In genomic region chr9:37932519-37932918, GRCm38 (mm10) we compare ENCODE assay signal across 10 mouse cellular contexts. TPM values are rescaled to one million over a fixed set of nuclear protein-coding genes. Genes with fewer than 3 reads are reported as not detected.
A peak's percentile ranks its signal among the peaks of the same experiment; 100 is the strongest.
DNase-seq lines count a peak whose midpoint lies in the region; ATAC-seq lines count a peak whose summit lies in the region.
"Had no signal": no experiment of that assay in that cellular context is flagged by ENCODE, and none has a peak within 500 bp of the region (broad histone marks: within the 10 kb centered on the region; RNA-seq: fewer than 3 reads in every experiment).

No protein-coding gene starts in this region.

- no peaks in the 10 kb centered on the region for H3K27me3 ChIP-seq in kidney, embryonic 14.5 days (ENCODE audit: control insufficient read depth, insufficient read depth, low read length)
- H3K27me3 ChIP-seq in limb, embryonic 10.5 days (ENCODE audit: low read depth, poor library complexity, severe bottlenecking), result no peaks in the 10 kb centered on the region
- H3K27me3 ChIP-seq in neural tube, embryonic 14.5 days (ENCODE audit: control insufficient read depth, insufficient read depth, low read length), result no peaks in the 10 kb centered on the region
- H3K27me3 ChIP-seq: heart, embryonic 13.5 days; stomach, embryonic 15.5 days had no signal

- H3K36me3 ChIP-seq in kidney, embryonic 14.5 days (ENCODE audit: control insufficient read depth, insufficient read depth, low read length), result no peaks in the 10 kb centered on the region
- no peaks in the 10 kb centered on the region for H3K36me3 ChIP-seq in limb, embryonic 10.5 days
- no peaks in the 10 kb centered on the region for H3K36me3 ChIP-seq in neural tube, embryonic 14.5 days (ENCODE audit: control insufficient read depth, insufficient read depth, low read length)
- H3K36me3 ChIP-seq: heart, embryonic 13.5 days; stomach, embryonic 15.5 days had no signal

- no peak overlapping the region for H3K4me2 ChIP-seq in kidney, embryonic 14.5 days (replicated peaks; ENCODE audit: low read depth, low read length)
- H3K4me2 ChIP-seq in neural tube, embryonic 14.5 days (ENCODE audit: low read depth, low read length), result no peak overlapping the region
- H3K4me2 ChIP-seq: heart, embryonic 13.5 days; stomach, embryonic 15.5 days had no signal

- H3K9me3 ChIP-seq in kidney, embryonic 14.5 days (ENCODE audit: control insufficient read depth, low read length), result no peaks in the 10 kb centered on the region
- H3K9me3 ChIP-seq in limb, embryonic 10.5 days (replicated peaks), result no peaks in the 10 kb centered on the region
- H3K9me3 ChIP-seq in neural tube, embryonic 14.5 days (ENCODE audit: control insufficient read depth, low read length), result no peaks in the 10 kb centered on the region
- H3K9me3 ChIP-seq: heart, embryonic 13.5 days; stomach, embryonic 15.5 days had no signal

- H3K27ac ChIP-seq in kidney, embryonic 14.5 days (ENCODE audit: low read depth, low read length), result no peak overlapping the region
- H3K27ac ChIP-seq in limb, embryonic 10.5 days, result no peak overlapping the region
- H3K27ac ChIP-seq in neural tube, embryonic 14.5 days (ENCODE audit: low read depth, low read length), result no peak overlapping the region
- H3K27ac ChIP-seq: heart, embryonic 13.5 days; stomach, embryonic 15.5 days had no signal

- H3K9ac ChIP-seq in kidney, embryonic 14.5 days (ENCODE audit: low read depth, low read length), result no peak overlapping the region
- H3K9ac ChIP-seq in neural tube, embryonic 14.5 days (replicated peaks; ENCODE audit: low read depth, low read length), result no peak overlapping the region
- H3K9ac ChIP-seq: heart, embryonic 13.5 days; stomach, embryonic 15.5 days had no signal

- peak; percentile 98 for ATAC-seq in common myeloid progenitor, adult 5-6 weeks (replicated peaks; ENCODE audit: low read depth, poor library complexity, severe bottlenecking)
- 0 out of 2 replicates have a peak, but pooled peaks have one; percentile 57 for ATAC-seq in kidney, embryonic 14.5 days (ENCODE audit: low FRiP score, low TSS enrichment)
- ATAC-seq in neural tube, embryonic 14.5 days (ENCODE audit: low read depth), result peak; percentile 87
- no peak for ATAC-seq in inflammation-experienced regulatory T-cells, adult 6 months

- DNase-seq in B cell, adult 2 months, result peak; percentile 8
- peak; percentile 43 for DNase-seq in WW6 (ENCODE audit: low read depth, low spot score)
- peak; percentile 28 for DNase-seq in gastrocnemius, postnatal 10 days
- DNase-seq in limb, embryonic 10.5 days (ENCODE audit: low spot score), result peak; percentile 50

- H3K4me1 ChIP-seq in kidney, embryonic 14.5 days (ENCODE audit: control insufficient read depth, insufficient read depth, low read length), result no peaks in the 10 kb centered on the region
- no peaks in the 10 kb centered on the region for H3K4me1 ChIP-seq in limb, embryonic 10.5 days
- H3K4me1 ChIP-seq in neural tube, embryonic 14.5 days (ENCODE audit: control insufficient read depth, insufficient read depth, low read length), result no peaks in the 10 kb centered on the region
- H3K4me1 ChIP-seq: heart, embryonic 13.5 days; stomach, embryonic 15.5 days had no signal

- 7% methylated on average over 11 of the region's 11 CpGs for WGBS in kidney, embryonic 14.5 days
- WGBS in limb, embryonic 10.5 days, result 9% methylated on average over 11 of the region's 11 CpGs
- 8% methylated on average over 11 of the region's 11 CpGs for WGBS in neural tube, embryonic 14.5 days

- no peak overlapping the region for H3K4me3 ChIP-seq in kidney, embryonic 14.5 days (ENCODE audit: low read length)
- no peak overlapping the region for H3K4me3 ChIP-seq in limb, embryonic 10.5 days
- H3K4me3 ChIP-seq in neural tube, embryonic 14.5 days (ENCODE audit: low read depth, low read length), result no peak overlapping the region
- H3K4me3 ChIP-seq: heart, embryonic 13.5 days; stomach, embryonic 15.5 days had no signal

RNA-seq across cellular contexts. Expression of gene Olfr878, which starts 14.9 kb away (rescaled TPM):
- total RNA-seq in common myeloid progenitor, adult 5-6 weeks (2017), result not detected in 2 replicates
- not detected for total RNA-seq in gastrocnemius, postnatal 10 days (2021)
- not detected in 2 replicates for polyA plus RNA-seq in kidney, embryonic 14.5 days (2014; fragmentation: Nextera tagmentation; extraction: Ambion mirVana)
- polyA plus RNA-seq in limb, embryonic 10.5 days (2016; fragmentation: Nextera tagmentation; extraction: Ambion mirVana), result not detected in 2 replicates
- not detected in 2 replicates for polyA plus RNA-seq in neural tube, embryonic 14.5 days (2014; fragmentation: Nextera tagmentation; extraction: Ambion mirVana)
- polyA plus RNA-seq in inflammation-experienced regulatory T-cells, adult 6 months (2017; shearing (Covaris generic)), result under 1 TPM; 0.13 to 0.27 (median 0.13) TPM
- polyA plus RNA-seq: heart, embryonic 13.5 days; stomach, embryonic 15.5 days had no signal

RNA-seq across cellular contexts. Expression of gene Olfr145, which starts 36.0 kb away (rescaled TPM):
- not detected in 2 replicates for total RNA-seq in common myeloid progenitor, adult 5-6 weeks (2017)
- total RNA-seq in gastrocnemius, postnatal 10 days (2021), result not detected
- polyA plus RNA-seq in kidney, embryonic 14.5 days (2014; fragmentation: Nextera tagmentation; extraction: Ambion mirVana), result not detected in 2 replicates
- not detected in 2 replicates for polyA plus RNA-seq in limb, embryonic 10.5 days (2016; fragmentation: Nextera tagmentation; extraction: Ambion mirVana)
- not detected in 2 replicates for polyA plus RNA-seq in neural tube, embryonic 14.5 days (2014; fragmentation: Nextera tagmentation; extraction: Ambion mirVana)
- not detected for polyA plus RNA-seq in inflammation-experienced regulatory T-cells, adult 6 months (2017; shearing (Covaris generic))
- polyA plus RNA-seq: heart, embryonic 13.5 days; stomach, embryonic 15.5 days had no signal

RNA-seq across cellular contexts. Expression of gene Olfr881, which starts 59.1 kb away (rescaled TPM):
- not detected in 2 replicates for total RNA-seq in common myeloid progenitor, adult 5-6 weeks (2017)
- total RNA-seq in gastrocnemius, postnatal 10 days (2021), result not detected
- not detected in 2 replicates for polyA plus RNA-seq in kidney, embryonic 14.5 days (2014; fragmentation: Nextera tagmentation; extraction: Ambion mirVana)
- not detected in 2 replicates for polyA plus RNA-seq in limb, embryonic 10.5 days (2016; fragmentation: Nextera tagmentation; extraction: Ambion mirVana)
- not detected in 2 replicates for polyA plus RNA-seq in neural tube, embryonic 14.5 days (2014; fragmentation: Nextera tagmentation; extraction: Ambion mirVana)
- polyA plus RNA-seq in inflammation-experienced regulatory T-cells, adult 6 months (2017; shearing (Covaris generic)), result not detected
- polyA plus RNA-seq: heart, embryonic 13.5 days; stomach, embryonic 15.5 days had no signal
